Mouse (Mus musculus) c-Kit-negative CD71-positive TER-119-positive erythroid progenitor cells, embryonic 14.5 days (primary cell): Measurements from ENCODE around the gene Dmwd.
"Not testable (repeated sequence)": the region's sequence is repeated elsewhere in the genome, so short reads cannot be mapped to it uniquely, and the experiment has no call there.

Source experiments
- DNase-seq: peaks from one replicate; pipeline ENCODE4 v3.0.0-alpha.2; 2013; ENCODE audit warnings: low read depth, low spot score

Dmwd gene

GRCm38 (mm10) chr7:19071024-19071423 is 5.0 kb upstream of the Dmwd start:
- DNase-seq, result not testable (repeated sequence)

GRCm38 (mm10) chr7:19073504-19073903 is 2.5 kb upstream of the Dmwd start:
- DNase-seq, result no peak

GRCm38 (mm10) chr7:19074494-19074893 is 1.5 kb upstream of the Dmwd start:
- no peak for DNase-seq

GRCm38 (mm10) chr7:19075231-19075630 is 796 bp upstream of the Dmwd start:
- DNase-seq, result no peak

- DNase-seq, result no peak
Measured at GRCm38 (mm10) chr7:19076586-19076991, 562 bp downstream of the Dmwd start.

GRCm38 (mm10) chr7:19077761-19078160 is 1.7 kb downstream of the Dmwd start:
- DNase-seq, result no peak

- no peak for DNase-seq
Measured at GRCm38 (mm10) chr7:19078732-19079131, 2.7 kb downstream of the Dmwd start.

- no peak for DNase-seq
Measured at GRCm38 (mm10) chr7:19080451-19080950, 4.5 kb downstream of the Dmwd start.

GRCm38 (mm10) chr7:19082171-19082570 is 6.1 kb downstream of the Dmwd start:
- DNase-seq, result no peak

GRCm38 (mm10) chr7:19083096-19083495 is 7.1 kb downstream of the Dmwd start:
- no peak for DNase-seq

GRCm38 (mm10) chr7:19083701-19084100 is 7.7 kb downstream of the Dmwd start, which contains the start of gene Dmpk:
Gene Dmpk, plus strand, starts transcription at chr7:19083849.
- DNase-seq, result no peak

GRCm38 (mm10) chr7:19084277-19084771 is 8.3 kb downstream of the Dmwd start:
- DNase-seq, result no peak

- no peak for DNase-seq
Measured at GRCm38 (mm10) chr7:19084921-19085473, 9.0 kb downstream of the Dmwd start.

- DNase-seq, result no peak
Measured at GRCm38 (mm10) chr7:19085495-19085894, 9.5 kb downstream of the Dmwd start.

GRCm38 (mm10) chr7:19086042-19086441 is 10.0 kb downstream of the Dmwd start:
- peak; percentile 70 for DNase-seq

- no peak for DNase-seq
Measured at GRCm38 (mm10) chr7:19086760-19087159, 10.7 kb downstream of the Dmwd start.

- no peak for DNase-seq
Measured at GRCm38 (mm10) chr7:19088813-19089212, 12.8 kb downstream of the Dmwd start.

GRCm38 (mm10) chr7:19091913-19092312 is 15.9 kb downstream of the Dmwd start:
- DNase-seq, result no peak

GRCm38 (mm10) chr7:19092381-19093173 is 16.6 kb downstream of the Dmwd start:
- no peak for DNase-seq

- peak; percentile 48 for DNase-seq
Measured at GRCm38 (mm10) chr7:19093174-19093521, 17.1 kb downstream of the Dmwd start.

- DNase-seq, result peak; percentile 51
Measured at GRCm38 (mm10) chr7:19093537-19094385, 17.7 kb downstream of the Dmwd start.

- DNase-seq, result no peak
Measured at GRCm38 (mm10) chr7:19094471-19094825, 18.4 kb downstream of the Dmwd start, which contains the start of gene Six5. Gene Six5, plus strand, starts transcription at chr7:19094594.
